Mouse (Mus musculus) adrenal gland, postnatal 25 days (tissue): ENCODE measurements around the gene Ankrd16. TPM values are rescaled to one million over a fixed set of nuclear protein-coding genes. Genes with fewer than 3 reads are reported as not detected.
A peak's percentile ranks its signal among the peaks of the same experiment; 100 is the strongest.

Experiments
- DNase-seq: peaks from one replicate; pipeline ENCODE4 v3.0.0; 2021; ENCODE audit warnings: mixed read lengths
- long read RNA-seq: library from polyadenylated mRNA; stranded (forward); transcript quantifications from one replicate; pipeline ENCODE4 v2.0.0, GENCODE M21; 2021
- total RNA-seq: library from RNA; stranded (reverse); gene quantifications from 2 replicates; pipeline ENCODE4 v1.2.3, GENCODE M21; 2021

Ankrd16 gene
- 46.3 and 55.7 TPM in 2 replicates for total RNA-seq
- long read RNA-seq, partial matches to known transcripts, result 3 of 35 reads
- long read RNA-seq, other reads (novel, unspliced or antisense), result 24 of 35 reads

DNA sequence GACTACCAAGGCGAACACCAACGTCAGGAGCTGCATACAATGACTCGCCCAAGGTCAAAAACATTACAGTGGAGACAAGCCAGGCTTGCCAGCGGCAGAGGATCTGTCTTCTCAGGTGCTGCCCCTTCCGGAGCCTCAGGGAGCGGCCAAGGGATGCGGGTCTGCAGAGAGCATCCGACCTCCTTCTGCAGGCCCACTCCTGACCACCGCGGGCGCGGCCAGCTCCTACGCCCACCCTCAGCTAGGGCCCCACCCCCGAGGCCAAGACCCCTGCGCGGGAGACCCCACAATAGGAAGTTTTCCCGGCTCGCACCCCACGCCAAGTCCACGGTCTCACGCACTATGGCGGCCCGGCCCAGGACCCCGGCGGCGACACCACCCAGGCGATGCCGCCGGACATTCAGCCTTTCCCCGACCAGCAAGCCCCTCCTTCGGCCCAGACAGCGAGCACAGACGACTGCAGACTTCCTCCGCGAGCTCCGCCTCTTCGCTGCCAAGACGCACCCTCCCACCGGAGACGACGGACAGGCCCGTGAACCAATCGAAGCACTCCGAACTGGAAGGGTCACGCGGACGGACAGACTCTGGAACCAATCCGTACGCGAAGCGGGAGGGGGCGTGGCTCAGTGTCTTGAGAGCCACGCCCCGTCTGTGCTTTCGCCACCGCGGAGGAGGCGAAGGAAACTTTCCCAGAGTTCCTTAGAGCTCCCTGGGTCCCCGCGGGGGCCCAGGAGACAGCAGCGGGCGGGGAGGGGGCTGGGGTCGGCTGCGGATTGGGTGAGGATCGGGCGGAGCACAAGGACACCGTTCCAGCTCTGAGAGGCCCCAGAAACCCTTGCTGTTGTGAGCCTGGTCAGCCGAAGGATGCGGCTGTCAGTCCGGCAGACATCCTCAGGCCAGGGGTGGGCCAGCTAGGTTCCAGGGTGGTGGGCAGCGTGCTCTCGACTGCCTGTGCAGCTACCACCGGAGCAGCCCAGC is at the start of gene Ankrd16, which contains the start of gene Fbh1:
Ankrd16 (plus strand) TSS at position 786 of the 978 bp plus-strand sequence.
Fbh1 (minus strand) TSS at position 492 of the 978 bp plus-strand sequence.
- DNase-seq, result peak; percentile 100

DNA sequence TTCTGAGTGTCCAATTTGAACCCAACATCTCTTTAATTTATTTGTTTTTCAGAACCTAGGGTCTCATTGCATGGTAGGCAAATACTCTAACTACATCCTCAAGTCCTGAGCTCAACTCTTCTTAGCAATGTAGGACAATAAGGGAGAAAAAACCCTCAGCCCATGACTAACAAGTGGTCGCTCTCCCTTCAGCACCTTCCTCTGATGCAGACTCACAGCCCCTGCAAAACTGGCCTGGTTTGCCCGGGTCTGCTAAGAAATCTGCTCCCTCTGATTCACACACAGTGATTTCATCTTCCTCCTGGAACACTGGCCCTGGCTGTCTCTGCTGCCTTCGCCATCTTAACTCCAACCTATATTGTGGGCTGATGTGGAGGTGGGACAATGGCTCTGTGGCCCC is 48.6 kb upstream of the Ankrd16 start:
- DNase-seq, result no peak

DNA sequence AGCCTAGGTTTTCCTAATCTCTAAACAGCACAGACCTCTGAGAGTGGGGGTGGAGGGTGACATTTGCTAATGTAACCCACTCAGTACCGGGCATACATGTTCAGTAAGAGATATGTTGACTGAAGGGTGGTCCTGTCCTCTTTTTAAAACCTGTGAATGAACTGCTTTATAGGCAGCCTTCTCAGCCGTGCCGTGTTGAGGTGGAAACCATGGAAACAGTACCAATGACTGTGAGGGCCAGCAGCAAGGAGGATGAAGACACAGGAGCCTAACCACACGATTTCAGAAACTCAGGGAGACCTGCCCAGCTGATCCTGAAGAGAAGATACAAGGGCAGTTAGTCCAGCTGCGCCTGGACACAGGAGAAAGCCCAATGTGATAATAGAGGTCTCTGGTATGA is 44.7 kb upstream of the Ankrd16 start:
- DNase-seq, result no peak

DNA sequence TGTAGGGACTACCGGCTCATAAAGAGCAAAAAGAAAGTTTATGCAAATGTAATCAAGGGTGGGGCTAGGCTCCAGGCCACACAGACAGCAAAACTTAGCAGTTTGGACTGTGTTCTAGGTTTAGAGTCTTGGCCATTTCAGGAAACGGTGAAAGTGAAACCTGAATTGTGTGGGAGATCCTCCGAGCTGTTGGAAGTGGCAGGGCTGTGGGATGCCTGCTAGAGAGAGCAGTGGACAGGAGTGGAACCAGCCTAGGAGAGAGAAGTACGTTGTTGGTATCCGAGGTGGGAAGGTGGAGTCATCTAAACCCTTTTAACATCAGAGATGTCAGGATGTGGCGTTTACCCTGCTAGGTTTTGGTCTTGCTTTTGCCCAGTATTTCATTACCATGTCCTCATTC is 41.8 kb upstream of the Ankrd16 start:
- no peak for DNase-seq

DNA sequence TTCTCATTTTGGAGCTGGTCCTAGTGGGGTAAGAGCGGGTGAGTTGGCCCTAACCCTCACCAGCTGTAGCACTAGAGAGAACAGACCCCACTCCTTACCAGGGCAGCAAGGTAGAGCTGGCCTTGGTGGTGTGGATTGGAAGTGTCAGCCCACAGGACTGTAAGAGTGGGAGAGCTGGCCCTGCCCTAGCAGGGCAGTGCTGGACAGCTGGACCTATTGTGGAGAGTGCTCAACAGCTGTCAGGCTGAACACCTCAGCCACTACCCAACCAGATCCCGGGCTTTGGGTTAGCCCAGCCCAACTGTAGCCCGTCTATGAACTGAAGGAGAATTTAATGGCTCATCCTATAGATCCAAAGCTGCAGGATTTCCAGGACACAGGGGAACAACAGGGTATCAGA is 38.9 kb upstream of the Ankrd16 start:
- no peak for DNase-seq

DNA sequence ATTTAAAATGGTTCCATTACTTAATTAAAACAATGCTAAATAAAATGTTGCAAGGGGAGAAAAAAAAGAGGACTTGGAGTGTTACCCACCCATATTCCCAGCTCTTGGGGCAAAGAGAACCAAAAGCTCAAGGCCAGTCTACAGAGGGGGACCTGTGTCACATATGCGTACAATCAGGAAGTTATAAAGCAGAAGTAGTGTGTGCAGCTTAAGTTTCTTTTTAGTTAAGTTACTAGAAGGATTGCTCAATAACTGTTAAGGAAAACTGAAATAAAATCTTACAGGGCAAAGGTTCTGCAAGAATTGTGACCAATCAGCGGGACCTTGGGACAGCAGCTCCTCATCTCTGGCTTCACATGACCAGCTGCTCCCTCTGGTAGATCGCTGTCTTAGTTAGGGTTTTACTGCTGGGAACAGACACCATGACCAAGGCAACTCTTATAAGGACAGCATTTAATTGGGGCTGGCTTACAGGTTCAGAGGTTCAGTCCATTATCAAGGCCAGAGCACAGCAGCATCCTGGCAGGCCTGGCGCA is 38.1 kb upstream of the Ankrd16 start:
- DNase-seq, result no peak

DNA sequence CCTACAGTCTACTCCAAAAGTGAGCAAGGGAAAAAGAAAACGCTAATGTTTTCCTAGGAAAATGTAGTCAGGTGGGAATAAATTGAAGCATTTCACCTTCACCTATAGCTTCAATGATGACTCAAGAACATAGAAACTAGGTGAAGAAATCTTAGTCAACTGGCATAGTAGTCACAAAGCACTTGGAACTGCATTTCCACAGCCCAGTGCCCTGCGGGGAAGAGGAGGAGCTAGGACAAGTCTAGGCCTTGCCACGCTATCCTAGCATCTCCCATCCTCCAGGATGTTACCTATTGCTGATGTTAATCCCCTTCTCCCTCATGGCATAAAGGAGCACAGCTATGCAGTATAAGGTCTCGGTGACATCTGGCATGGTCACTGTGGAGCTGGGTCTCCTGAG is 15.1 kb upstream of the Ankrd16 start:
- no peak for DNase-seq

DNA sequence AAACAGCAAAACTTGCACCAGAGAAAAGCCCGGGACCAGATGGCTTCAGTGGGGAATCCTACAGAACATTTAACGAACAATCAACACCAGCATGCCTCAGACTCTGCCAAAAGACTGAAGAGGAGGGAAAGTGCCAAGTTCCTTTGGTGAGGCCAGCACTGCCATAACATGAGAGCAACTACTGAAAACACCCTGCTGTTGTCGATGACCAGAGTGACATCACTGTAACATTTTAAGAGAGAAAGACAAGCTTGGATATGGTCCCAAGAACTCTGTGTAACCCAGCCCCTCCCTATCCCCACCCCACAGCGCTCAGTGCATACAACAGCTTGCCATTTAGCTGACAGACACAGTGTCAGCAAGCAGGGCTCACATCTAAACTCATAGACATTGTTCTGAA is 12.0 kb upstream of the Ankrd16 start:
- DNase-seq, result no peak

DNA sequence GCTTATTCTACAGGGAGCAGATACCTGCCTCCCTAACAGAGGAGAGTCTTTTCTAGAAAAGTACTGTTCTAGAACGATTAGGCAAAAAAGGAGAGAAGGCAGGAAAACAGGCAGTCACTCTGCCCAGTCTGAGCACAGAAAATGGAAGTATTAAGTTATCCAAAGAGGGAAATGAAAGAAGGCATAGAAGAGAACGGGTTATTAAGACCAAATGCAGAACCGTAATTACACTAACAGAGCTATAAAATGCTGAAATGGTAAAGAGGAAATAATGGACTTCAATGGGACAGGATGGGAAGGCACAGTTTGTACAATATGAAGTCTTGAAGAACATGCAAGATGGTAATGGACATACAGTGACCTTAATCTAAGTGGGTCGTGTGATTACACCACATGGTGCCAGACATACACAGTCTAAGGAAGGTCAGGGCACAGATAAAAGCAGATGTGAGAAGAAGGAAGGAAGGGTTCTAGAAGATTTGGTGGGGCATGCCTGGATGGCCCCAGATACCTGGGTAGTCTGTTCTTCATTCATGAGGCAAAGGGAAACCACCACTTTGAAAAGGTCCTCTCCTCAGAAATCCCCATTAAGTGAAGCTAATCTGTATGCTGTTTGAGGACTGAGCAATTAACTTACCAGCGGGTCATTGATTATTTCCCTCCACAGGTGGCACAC is 11.1 kb upstream of the Ankrd16 start:
- no peak for DNase-seq

DNA sequence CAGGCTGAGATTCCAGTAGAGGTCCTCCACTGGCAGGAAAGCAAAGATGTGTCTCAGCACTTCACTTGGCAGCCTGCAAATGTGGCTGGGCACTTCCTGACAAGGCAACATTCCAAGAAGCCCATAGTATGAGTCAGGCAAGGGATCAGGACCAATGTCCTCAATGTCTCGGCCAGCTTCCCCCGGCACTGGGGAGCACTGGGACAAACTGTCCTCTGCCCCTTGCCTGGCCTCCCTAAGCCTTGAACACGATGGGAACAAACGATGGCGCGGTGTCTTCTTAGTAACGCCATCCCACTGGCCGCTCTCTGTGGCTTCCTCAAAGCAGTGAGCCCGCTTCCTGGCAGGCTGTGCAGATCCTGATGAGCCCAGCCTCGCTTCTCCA is 10.5 kb upstream of the Ankrd16 start:
- DNase-seq, result peak; percentile 22

DNA sequence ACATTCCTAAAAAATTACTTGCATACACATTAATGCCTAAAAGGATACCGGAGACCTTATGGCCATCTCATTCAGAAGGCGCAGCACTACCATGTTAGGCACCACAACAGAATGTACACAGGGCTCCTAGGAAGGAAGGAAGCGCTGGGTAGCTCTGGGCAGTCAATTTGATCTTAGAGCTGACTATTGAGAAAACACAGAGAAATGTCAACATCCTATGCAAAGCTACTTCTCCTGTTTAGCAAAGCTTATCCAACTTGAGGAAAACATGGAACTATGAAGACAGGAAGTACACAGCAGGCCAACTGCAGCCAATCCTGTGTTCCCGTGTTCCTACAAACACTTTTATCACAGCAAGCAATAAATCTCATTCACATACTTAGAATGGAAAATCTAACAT is 6.0 kb upstream of the Ankrd16 start:
- no peak for DNase-seq

DNA sequence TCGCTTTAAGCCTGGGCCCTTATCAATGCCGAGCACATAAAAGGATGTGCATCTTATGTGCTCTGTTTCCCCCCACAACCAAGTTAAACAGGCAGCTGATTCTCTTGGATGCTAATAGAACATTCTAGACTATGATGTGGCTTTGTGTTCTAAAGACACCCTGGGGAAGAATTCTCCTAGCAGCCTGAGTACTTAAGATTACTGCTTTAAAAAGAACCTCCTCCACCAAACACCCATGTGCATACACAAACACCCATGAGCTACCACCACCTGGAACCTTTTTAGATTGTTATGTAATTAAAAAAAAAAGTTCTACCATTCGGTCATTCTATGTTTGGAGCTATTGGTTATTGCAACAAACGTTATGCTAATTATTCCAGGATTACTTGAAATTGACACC is 5.3 kb upstream of the Ankrd16 start:
- no peak for DNase-seq

DNA sequence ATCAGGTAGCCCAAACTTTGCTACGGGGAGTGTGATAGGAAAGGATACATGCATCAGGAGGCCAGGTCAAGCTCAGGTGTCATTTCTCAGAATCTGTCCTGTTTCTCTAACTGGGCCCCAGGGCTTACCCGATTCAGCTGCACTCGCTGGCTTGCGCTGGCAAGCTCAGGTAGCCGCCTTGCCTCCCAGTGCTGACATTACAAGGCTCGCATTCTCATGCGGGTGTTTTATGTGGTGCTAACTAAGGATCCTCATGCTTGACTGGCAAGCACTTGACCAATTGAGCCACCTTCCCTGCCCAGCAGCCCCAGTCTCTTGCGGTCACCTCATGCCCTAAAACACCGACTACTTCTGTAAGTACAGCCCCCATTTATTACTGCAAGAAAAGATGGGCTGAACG is 3.2 kb upstream of the Ankrd16 start:
- no peak for DNase-seq

DNA sequence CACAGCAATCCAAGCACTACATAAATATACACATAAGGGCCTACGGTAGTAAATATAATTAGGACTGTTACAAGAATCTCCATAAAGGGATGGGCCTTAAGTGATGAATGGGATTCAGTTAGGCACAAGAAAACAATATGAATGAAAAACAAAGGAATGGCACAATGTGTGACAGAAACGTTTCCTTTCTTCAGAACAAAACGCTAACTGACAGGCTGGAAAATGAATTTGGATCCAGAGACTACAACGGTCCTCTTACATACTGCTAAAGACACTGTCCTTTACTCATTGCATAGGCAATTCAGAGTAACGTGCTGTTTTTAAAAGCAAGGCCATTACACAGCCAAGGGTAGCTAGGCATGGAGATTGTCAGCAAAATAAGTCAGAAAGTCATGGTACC is 2.6 kb upstream of the Ankrd16 start:
- DNase-seq, result no peak

DNA sequence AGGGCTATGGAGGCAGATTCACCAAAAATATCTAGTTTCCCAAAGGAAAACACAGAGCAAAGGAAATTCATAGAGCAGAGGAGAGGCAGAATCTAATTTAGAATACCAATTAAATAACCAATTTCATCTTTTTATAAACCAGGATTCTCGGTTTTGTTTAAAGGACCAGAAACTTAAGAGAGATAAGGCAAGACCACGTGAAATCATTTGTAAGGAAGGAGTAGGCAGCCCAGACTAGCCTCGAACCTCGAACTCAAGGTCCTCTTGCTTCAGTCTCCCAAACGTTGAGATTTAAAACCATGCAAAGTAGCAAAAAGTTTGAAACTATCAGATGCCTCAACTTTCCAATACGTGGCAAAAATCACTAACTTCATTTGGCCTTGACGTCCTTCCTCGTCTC is 1.3 kb upstream of the Ankrd16 start:
- DNase-seq, result no peak

DNA sequence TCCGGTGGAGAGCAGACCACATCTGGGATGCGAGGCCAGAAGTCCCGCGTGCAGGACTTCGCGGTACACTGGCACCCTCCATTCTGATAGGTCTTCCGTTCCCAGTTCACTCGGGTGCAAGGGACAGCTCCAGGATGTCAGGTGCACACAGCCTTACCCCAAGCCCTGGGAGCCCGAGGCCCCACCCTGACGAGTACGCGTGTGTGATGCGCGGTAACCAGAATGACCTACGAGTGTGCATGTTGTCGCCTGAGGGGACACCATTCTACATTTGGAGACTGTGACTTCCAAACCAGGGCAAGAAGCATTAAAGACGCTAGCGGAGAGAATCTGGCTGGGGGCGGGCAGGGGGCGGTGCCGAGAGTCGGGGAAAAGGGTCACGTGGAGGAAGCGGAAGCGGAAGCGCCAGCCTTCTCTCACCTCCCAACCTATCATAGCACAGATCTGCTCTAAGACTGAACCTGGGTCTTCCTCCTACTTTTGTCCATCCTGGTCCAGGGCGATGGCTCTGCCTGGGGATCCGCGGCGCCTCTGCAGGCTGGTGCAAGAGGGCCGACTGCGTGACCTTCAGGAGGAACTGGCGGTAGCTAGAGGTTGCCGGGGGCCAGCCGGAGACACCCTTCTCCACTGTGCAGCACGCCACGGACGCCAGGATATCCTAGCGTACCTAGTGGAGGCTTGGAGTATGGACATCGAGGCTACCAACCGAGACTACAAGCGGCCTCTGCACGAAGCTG is 579 bp downstream of the Ankrd16 start:
- DNase-seq, result peak; percentile 86

DNA sequence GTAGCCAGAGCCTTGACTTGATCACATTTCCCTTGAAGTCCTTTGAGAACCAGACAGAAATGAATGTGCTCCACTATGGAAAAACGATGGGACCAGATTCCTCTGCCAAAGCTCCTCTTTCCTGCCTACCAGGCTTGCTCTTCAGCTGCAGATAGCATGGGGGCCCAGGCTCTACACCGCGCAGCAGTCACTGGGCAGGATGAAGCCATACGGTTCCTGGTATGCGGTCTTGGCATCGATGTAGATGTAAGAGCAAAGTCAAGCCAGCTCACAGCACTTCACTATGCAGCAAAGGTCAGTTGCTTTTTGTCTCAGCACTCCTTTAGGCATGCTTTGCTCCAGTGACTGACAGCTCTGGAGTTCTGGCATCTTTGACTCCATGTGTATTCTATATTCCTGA is 6.5 kb downstream of the Ankrd16 start:
- no peak for DNase-seq

DNA sequence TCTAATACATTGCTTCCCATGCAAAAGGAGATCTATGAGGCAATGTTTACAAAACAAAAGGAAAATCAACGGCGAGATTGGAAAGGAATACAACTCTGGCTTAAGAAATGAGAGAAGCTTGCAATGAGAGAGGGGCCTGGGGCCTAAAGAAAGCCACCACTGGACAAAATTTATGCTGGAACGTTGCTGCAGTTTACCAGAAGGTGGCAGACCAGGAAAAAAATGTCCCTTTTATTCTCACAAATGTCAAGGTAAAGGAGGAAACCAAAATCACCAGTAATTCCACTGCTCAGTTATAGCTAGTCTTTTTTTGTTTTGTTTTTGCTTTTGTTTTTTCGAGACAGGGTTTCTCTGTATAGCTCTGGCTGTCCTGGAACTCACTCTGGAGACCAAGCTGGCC is 17.0 kb downstream of the Ankrd16 start:
- no peak for DNase-seq

DNA sequence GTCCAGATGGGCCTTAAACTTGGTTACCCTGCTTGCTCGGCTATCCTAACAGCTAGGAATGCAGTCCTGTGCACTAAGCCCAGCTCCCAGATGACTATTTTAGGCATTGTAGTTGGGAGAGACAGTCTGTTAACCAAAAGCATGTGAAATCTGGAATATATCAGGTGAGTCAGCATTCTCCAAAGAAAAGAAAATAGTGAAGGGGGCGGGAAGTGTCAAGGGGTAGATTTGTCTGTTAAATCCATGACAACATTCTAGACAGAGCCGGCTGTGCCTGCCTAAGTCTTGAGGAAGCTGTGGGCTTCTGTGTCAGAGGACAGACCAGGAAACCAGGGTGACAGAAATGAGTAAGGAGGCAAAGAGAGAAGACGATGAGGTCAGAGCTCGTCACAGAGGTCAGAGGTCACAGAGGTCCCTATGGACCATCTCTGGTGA is 20.3 kb downstream of the Ankrd16 start:
- no peak for DNase-seq

DNA sequence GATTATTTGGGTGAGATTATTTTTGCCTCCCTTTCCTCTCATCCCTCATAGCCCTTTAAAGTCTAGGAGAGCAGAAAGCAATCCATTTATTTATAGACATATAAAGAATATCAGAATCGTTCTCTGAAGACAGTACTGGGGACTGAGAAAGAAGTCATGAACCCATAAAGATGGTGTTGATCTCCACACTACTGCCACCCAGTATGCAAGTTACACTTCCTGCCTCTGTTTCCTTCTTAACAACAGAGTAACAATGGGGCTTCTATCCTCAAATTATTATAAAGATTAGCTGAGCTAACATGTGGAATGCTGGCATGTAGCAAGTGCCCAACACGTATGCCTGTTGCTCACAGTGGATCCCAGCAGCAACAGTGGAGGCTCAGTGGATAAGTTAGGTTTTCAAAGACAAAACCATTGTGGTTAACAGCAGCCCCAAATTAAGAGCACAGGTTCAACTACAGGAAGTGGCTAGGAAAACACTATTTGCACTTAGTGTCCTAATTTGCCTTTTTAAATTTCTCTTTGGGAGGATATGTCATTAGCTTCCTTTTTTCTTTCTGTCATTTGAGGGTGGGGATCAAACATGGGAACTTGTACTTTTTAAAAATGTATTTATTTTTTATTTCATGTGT is 23.7 kb downstream of the Ankrd16 start:
- no peak for DNase-seq
